ENCODE assay signal across 25 mouse cellular contexts in genomic region chr3:56898491-56898890, GRCm38 (mm10).
"Had no signal": no experiment of that assay in that cellular context is flagged by ENCODE, and none has a peak within 500 bp of the region (broad histone marks: within the 10 kb centered on the region; RNA-seq: fewer than 3 reads in every experiment).

No protein-coding gene starts in this region.

- ATAC-seq: hindbrain, postnatal 0 days; intestine, embryonic 16.5 days; liver, embryonic 12.5 days had no signal

- DNase-seq: gastrocnemius, adult 2 months; gastrocnemius, postnatal 10 days; gastrocnemius, postnatal 25 days; heart, adult 18-20 months; heart, postnatal 10 days; heart, postnatal 4 days; kidney, adult 11 months; kidney, adult 2 months; kidney, adult 9 months; kidney, postnatal 14 days; kidney, postnatal 36 days; layer of hippocampus, adult 9-11 months; layer of hippocampus, postnatal 36 days; left cerebral cortex, postnatal 4 days had no signal

- H3K4me1 ChIP-seq: heart, embryonic 10.5 days; heart, embryonic 12.5 days; hindbrain, embryonic 15.5 days; kidney, embryonic 15.5 days; limb, embryonic 13.5 days; limb, embryonic 15.5 days; liver, embryonic 12.5 days had no signal

- H3K36me3 ChIP-seq: heart, embryonic 10.5 days; heart, embryonic 12.5 days; hindbrain, embryonic 13.5 days; hindbrain, embryonic 15.5 days; kidney, embryonic 15.5 days; limb, embryonic 13.5 days; limb, embryonic 15.5 days; liver, embryonic 12.5 days had no signal

- H3K27me3 ChIP-seq: heart, embryonic 12.5 days; hindbrain, embryonic 13.5 days; hindbrain, embryonic 15.5 days; kidney, embryonic 15.5 days; limb, embryonic 13.5 days; limb, embryonic 15.5 days; liver, embryonic 12.5 days had no signal

- H3K9me3 ChIP-seq: heart, embryonic 10.5 days; heart, embryonic 12.5 days; hindbrain, embryonic 13.5 days; hindbrain, embryonic 15.5 days; kidney, embryonic 15.5 days; limb, embryonic 13.5 days; limb, embryonic 15.5 days; liver, embryonic 12.5 days had no signal

- H3K27ac ChIP-seq: gastrocnemius, adult 2 months; heart, embryonic 10.5 days; hindbrain, embryonic 13.5 days; hindbrain, embryonic 15.5 days; hindbrain, postnatal 0 days; kidney, embryonic 15.5 days; kidney, postnatal 0 days; limb, embryonic 13.5 days; limb, embryonic 15.5 days; liver, embryonic 12.5 days had no signal

- H3K4me3 ChIP-seq: gastrocnemius, adult 2 months; heart, embryonic 10.5 days; heart, embryonic 12.5 days; hindbrain, embryonic 13.5 days; hindbrain, embryonic 15.5 days; kidney, embryonic 15.5 days; limb, embryonic 13.5 days; limb, embryonic 15.5 days; liver, embryonic 12.5 days had no signal
